Mouse (Mus musculus): Measurements from ENCODE around the gene Ccdc102a. TPM values are rescaled to one million over a fixed set of nuclear protein-coding genes. Genes with fewer than 3 reads are reported as not detected.
"Not testable (repeated sequence)": the region's sequence is repeated elsewhere in the genome, so short reads cannot be mapped to it uniquely, and the experiment has no call there.

Ccdc102a gene
- polyA plus RNA-seq, 1 experiment from 2014 or later: 9.1 TPM

DNA sequence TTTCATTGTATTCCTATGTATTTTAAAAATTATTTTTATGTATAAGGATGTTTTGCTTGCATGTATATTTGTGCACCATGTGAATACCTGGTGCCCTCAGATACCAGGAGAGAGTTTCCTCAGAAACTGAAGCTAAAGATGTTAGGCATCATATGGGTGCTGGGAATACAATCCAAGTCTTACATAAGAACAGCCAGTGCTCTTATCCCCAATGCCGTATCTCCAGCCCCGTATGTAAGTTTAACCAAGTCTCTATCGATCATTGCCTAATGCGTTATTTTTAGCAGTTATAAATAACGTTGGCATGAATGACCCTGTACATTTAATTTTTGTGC lies 60.9 kb downstream of the Ccdc102a start:
- Histone ChIP-seq H3K4me3 (peak overlapping the region; percentile 73), H3K9me3 (replicated peaks) (no peaks in the 10 kb centered on the region), H3K9ac (peak overlapping the region; percentile 88), H3K36me3 (peaks cover 67% of the 10 kb centered on the region), H3K27me3 (replicated peaks) (no peaks in the 10 kb centered on the region), H3K4me2 (peak overlapping the region; percentile 80), H3K27ac (no peak overlapping the region), H3K4me1 (peaks cover 30% of the 10 kb centered on the region)
- WGBS (ENCODE audit: insufficient replicate concordance): 30% methylated on average over 5 of the region's 5 CpGs
- ATAC-seq: no peak

DNA sequence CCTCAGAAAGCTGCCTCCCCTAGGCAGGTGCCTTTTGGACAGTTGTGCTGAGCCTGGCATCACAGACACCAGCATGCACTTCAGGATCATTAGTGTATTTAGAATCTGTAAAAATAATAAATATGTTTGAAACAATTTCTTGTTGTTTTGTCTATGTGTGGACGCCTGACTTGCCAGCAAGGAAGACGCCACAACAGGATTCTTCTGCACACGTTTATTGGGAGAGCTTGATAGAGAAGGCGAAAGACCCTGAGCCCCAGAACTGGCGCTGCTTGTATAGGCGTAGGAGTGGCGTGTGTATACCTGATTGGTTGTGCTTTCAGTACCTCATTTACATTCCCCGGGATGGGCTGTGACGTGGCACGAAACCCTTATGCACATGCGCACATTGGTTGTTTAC lies 63.1 kb downstream of the Ccdc102a start:
- H3K4me2 ChIP-seq; H3K9ac ChIP-seq; ATAC-seq; H3K9me3 ChIP-seq (replicated peaks); H3K4me3 ChIP-seq; H3K27me3 ChIP-seq (replicated peaks); H3K27ac ChIP-seq: not testable (repeated sequence)
- Histone ChIP-seq H3K36me3 (peaks cover 70% of the 10 kb centered on the region), H3K4me1 (peaks cover 23% of the 10 kb centered on the region)
- 84% methylated on average over 11 of the region's 11 CpGs for WGBS (ENCODE audit: insufficient replicate concordance)

Other genes with a start within 250 kb of the Ccdc102a start
- 1.4 TPM in 2 replicates for gene Pllp, start 221.8 kb downstream of the Ccdc102a start, polyA plus RNA-seq (2016; fragmentation: Nextera tagmentation; extraction: Ambion mirVana)
- gene Ccl22, start 172.5 kb downstream of the Ccdc102a start, polyA plus RNA-seq (2016; fragmentation: Nextera tagmentation; extraction: Ambion mirVana): 0.07 and 0.23 TPM in 2 replicates
- gene Cx3cl1, start 146.1 kb downstream of the Ccdc102a start, polyA plus RNA-seq (2016; fragmentation: Nextera tagmentation; extraction: Ambion mirVana): 0.45 and 0.49 TPM in 2 replicates
- gene Ccl17, start 107.6 kb downstream of the Ccdc102a start, polyA plus RNA-seq (2016; fragmentation: Nextera tagmentation; extraction: Ambion mirVana): 0.36 TPM in 1 of 2 replicates, not detected in the other
- 55.1 and 57.2 TPM in 2 replicates for gene Coq9, start 79.8 kb downstream of the Ccdc102a start, polyA plus RNA-seq (2016; fragmentation: Nextera tagmentation; extraction: Ambion mirVana)
- gene Ciapin1, start 79.7 kb downstream of the Ccdc102a start, polyA plus RNA-seq (2016; fragmentation: Nextera tagmentation; extraction: Ambion mirVana): 80.9 and 83.4 TPM in 2 replicates
- gene Polr2c, start 60.6 kb downstream of the Ccdc102a start, polyA plus RNA-seq (2016; fragmentation: Nextera tagmentation; extraction: Ambion mirVana): 107 and 112 TPM in 2 replicates
- 13.8 and 14.6 TPM in 2 replicates for gene Dok4, start 41.8 kb downstream of the Ccdc102a start, polyA plus RNA-seq (2016; fragmentation: Nextera tagmentation; extraction: Ambion mirVana)
- 0.90 and 0.91 TPM in 2 replicates for gene Adgrg5, start 5.6 kb upstream of the Ccdc102a start, polyA plus RNA-seq (2016; fragmentation: Nextera tagmentation; extraction: Ambion mirVana)
- gene Adgrg1, start 56.7 kb upstream of the Ccdc102a start, polyA plus RNA-seq (2016; fragmentation: Nextera tagmentation; extraction: Ambion mirVana): 78.5 and 80.9 TPM in 2 replicates
- gene Adgrg3, start 99.6 kb upstream of the Ccdc102a start, polyA plus RNA-seq (2016; fragmentation: Nextera tagmentation; extraction: Ambion mirVana): 7.9 and 8.7 TPM in 2 replicates
- 0.14 and 0.37 TPM in 2 replicates for gene Drc7, start 137.0 kb upstream of the Ccdc102a start, polyA plus RNA-seq (2016; fragmentation: Nextera tagmentation; extraction: Ambion mirVana)
- 17.8 and 18.5 TPM in 2 replicates for gene Katnb1, start 163.1 kb upstream of the Ccdc102a start, polyA plus RNA-seq (2016; fragmentation: Nextera tagmentation; extraction: Ambion mirVana)